Mouse (Mus musculus) olfactory bulb, adult 2 months (tissue): ENCODE data around the gene Map3k20.

Source experiments
- CTCF ChIP-seq: fragments of 200-500 bp; IDR thresholded peaks from 2 replicates; pipeline ENCODE4 v1.5.1; 2012; ENCODE audit warnings: low read depth, mild to moderate bottlenecking, low read length, moderate library complexity; ENCODE audit not compliant: insufficient read depth
- POLR2A ChIP-seq: fragments of 200-500 bp; IDR thresholded peaks from 2 replicates; pipeline ENCODE4 v1.6.1; 2012; ENCODE audit warnings: mild to moderate bottlenecking, low read depth, low read length, moderate library complexity; ENCODE audit not compliant: insufficient read depth

GRCm38 (mm10) chr2:72464376-72465014 lies 179.1 kb downstream of the Map3k20 start:
- TF ChIP-seq POLR2A (no peak), CTCF (no peak)
